Mouse (Mus musculus) ovary, postnatal 10 days (tissue): ENCODE measurements at regions not wholly inside any gene's neighbourhood (a gene's known extent, or its start where the extent isn't known, plus 50 kb on each side); places are given as distances from the start of the nearest gene placed in this dataset.

Experiments used
- DNase-seq: peaks from one replicate; pipeline ENCODE4 v3.0.0; 2022; ENCODE audit warnings: low spot score

DNA sequence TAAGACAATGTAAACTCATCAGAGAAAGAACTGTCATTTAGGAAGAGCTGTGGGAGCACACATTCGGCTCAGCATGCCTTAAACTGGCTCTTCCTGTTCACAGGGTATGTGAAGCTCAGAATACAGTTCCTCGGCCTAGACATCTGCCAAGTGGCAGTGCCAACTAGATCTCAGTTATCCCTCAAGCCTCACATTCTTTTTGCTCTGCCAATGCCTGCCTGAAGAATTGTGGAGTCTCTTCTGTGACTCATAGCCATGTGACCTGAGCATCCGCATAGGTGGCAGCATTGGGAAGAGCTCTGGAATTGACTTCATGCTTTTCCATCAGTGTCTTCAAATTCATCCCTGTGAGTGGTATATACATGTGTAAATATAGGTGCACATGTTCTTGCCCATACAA, 59.7 kb downstream of the Prlhr start:
- no peak for DNase-seq

GRCm38 (mm10) chr19:60399425-60399824, 68.7 kb downstream of the Prlhr start:
- no peak for DNase-seq

- no peak for DNase-seq
Observed at GRCm38 (mm10) chr19:60397666-60398065, 70.4 kb downstream of the Prlhr start.

DNA sequence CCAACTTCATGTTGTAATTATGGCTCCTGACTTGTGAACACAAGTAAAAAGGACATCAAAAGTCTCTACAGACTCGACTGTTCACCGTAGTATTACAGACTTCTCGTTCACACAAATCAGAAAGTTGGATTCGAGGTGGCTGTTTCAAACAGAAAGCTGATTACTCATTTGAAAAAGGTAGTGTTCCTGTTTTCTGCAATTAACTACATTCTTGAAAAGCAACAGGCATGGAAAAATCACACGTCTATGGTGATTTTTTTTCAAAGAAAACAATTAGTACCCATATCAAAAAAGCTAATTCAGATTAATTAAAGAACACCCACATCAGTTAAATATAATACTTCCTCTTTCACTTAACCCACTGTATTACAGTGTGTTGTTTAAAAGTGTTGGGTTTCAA, 71.5 kb downstream of the Prlhr start:
- DNase-seq: no peak

GRCm38 (mm10) chr19:60386563-60387241, 81.4 kb downstream of the Prlhr start:
- DNase-seq: no peak

GRCm38 (mm10) chr19:60384721-60385120, 83.4 kb downstream of the Prlhr start:
- no peak for DNase-seq

GRCm38 (mm10) chr19:60382661-60383060, 85.4 kb downstream of the Prlhr start:
- DNase-seq: no peak

DNA sequence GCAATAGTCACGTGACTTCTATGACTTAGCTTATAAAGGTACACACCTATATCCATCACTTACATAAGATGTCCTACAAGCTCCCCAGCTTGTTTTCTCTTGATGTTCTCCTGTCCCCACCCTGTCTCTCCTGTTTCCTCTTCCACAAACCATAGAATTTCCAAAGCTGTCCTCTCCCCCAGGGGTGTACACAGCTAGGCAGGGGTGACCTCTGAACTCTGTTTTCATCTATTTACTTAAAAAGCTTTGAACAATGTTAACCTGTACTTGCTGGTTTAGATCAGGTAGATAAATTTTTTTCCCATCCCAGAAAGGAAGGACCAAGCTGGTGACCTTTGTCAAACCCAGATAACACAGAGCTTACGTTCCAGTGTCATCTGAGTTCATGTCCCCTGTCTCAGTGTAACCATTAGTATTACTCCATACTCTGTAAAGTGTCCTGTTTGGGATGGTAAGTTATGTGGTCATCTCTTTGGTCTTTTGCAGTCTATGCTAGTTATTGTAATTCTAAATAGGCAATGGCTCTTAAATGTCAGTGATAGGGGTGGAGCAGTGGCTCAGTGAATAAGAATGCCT, 89.0 kb downstream of the Prlhr start:
- DNase-seq: no peak

GRCm38 (mm10) chr19:60363988-60364599, 104.0 kb downstream of the Prlhr start:
- no peak for DNase-seq

DNA sequence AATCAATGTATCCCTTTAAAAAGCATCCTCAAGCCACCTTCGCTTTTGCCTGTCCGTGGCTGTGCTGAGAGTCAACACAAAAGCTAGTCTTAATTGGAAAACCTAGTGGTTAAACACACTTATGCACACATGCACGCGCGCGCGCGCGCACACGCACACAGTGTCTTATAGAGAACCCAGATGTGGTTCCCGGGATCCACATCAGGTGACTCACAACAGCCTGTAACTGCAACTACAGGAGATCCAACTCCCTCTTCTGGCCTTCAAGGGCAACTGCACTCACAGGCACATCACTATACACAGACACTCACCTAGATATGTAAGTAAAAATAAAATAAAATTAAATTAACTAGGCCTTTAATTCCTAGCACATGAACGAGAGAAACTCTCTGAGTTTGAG, 118.4 kb upstream of the Fam204a start:
- DNase-seq: no peak

DNA sequence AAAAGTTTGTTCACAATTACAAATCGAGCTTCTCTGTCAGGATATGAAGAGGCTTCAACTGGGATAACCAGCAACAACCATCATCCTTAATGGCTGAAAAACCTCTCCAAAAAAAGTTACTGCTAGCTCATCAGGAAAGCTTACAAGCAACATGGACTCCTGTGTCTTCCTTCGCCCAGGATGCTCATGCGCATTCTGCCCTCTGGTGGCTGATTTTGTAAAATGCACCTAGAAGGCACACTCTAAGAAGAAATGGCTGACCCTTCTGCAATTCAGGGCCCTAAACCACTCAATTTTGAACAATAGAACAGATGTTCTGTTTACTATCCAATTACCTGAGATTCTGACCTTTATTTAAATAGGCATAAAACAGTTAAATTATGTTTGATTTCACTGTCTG, 115.0 kb upstream of the Fam204a start:
- peak; percentile 29 for DNase-seq

GRCm38 (mm10) chr19:60340234-60340633, 113.7 kb upstream of the Fam204a start:
- no peak for DNase-seq

GRCm38 (mm10) chr19:60334521-60334920, 108.0 kb upstream of the Fam204a start:
- no peak for DNase-seq

DNA sequence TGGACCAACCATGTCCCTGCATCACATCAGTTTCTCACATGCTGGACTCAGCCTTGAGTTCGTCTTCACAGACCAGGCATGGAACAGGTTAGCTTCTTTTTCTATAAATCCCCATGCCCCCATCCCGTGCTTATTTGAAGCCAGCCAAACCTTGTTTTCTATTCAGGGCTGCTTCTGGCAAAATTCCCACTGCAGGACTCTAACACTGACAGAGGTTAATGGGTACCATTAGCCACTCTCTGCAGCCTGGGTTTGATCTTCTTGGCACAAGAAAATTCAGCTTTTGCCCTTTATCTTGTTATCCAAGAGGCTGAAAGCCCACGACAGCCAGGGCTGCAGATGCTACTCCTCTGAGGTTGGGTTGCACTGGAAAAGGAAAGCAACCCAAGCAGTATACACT, 101.8 kb upstream of the Fam204a start:
- DNase-seq: no peak

- no peak for DNase-seq
Observed at GRCm38 (mm10) chr19:60325612-60326011, 99.1 kb upstream of the Fam204a start.

- DNase-seq: no peak
Observed at GRCm38 (mm10) chr19:60325112-60325511, 98.6 kb upstream of the Fam204a start.

DNA sequence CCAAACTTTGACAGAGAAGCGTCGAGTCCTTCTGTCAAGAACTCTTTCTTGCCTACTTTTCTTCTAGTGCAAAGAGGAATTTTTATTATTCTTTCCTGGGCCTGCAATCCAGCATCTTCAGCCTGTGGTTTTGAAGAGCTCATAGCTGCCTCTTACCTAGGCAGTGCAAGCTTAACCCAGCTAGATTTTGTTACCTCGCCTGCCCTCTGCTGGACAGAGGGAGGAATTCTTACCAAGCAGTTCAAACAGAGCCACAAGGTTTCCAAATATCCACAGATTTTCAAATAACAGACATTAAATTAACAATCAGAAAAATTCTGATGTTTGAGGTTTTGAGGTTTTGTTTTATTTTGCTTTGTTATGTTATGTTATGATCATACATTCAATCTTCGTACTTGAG, 84.1 kb upstream of the Fam204a start:
- peak; percentile 31 for DNase-seq

DNA sequence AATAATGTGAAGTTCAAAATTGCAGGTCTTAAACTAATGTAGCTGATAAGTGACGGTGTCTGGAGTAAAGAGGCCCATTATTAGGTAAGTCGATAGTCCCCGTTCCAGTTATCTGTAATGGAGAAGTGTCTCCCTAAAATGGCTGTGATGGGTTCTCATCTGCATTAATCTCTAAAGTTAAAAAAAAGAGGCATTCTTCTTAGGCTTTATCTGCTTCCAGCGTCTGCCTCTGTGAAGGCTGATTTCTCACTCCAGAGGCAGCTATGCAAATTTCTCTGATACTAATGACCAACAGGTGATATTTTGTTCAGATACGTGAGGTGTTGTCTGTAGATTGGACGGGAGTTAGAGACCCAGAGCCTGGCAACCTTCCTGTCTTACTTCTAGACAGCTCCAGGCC, 75.9 kb upstream of the Fam204a start:
- DNase-seq: no peak

GRCm38 (mm10) chr19:60300891-60301290, 74.4 kb upstream of the Fam204a start:
- no peak for DNase-seq

DNA sequence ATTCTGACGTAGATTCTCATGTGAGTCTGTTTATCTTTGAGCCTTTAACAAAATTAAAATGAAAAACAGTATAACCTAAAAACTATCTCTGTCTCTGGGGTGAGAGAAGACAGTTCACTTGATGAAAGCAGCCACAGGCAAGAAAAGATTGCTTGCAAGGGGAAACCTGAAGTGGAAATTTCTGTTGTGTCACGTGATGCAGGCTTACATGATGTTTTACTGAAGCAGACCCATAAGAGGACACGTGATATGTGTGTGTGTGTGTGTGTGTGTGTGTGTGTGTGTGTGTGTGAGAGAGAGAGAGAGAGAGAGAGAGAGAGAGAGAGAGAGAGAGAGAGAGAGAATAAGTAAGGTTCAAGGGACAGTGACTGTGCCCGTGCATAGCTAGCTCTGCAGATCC, 63.7 kb upstream of the Fam204a start:
- no peak for DNase-seq

DNA sequence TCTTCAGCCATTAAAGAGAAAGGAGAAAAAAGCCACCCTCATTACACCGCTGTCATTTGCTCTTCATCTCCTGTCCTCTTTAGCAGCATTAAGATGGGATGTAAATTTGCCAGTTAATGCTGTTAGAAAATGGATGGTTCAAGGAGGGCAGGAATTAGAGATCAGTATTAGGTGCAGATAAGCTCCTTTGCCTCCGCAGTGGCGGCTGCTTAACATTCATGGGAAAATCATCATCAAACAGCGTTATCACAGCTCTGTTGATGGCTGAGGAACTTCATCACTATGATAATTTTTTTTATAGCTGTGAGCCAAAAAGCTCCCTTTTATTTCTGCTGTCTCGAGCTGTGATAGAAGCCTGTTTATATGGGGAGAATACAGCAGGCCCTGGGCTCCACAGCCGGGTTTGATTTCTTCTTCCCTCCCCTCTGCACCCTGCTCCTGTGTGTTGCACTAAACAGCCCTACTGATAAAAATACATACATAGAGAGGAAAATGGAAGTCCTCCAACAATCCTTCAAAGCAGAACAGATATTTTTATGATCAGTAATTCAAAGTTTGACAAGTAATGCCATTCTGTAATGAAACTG, 60.4 kb upstream of the Fam204a start:
- DNase-seq: no peak

- no peak for DNase-seq
Observed at GRCm38 (mm10) chr19:60284901-60285300, 58.4 kb upstream of the Fam204a start.
